Mouse (Mus musculus) left cerebral cortex, adult 8-10 months (tissue): ENCODE results near the gene Gm12800. TPM values are rescaled to one million over a fixed set of nuclear protein-coding genes. Genes with fewer than 3 reads are reported as not detected.
"Not testable (repeated sequence)": the region's sequence is repeated elsewhere in the genome, so short reads cannot be mapped to it uniquely, and the experiment has no call there.

Experiments
- DNase-seq, 2 experiments: peaks; one replicate each; pipeline ENCODE4 v3.0.0; 2022; ENCODE audit warnings: low spot score in 2 of 2
- total RNA-seq, 4 experiments: library from RNA; stranded (reverse); gene quantifications; 2 replicates each; pipeline ENCODE4 v1.2.4; 2022

The Gm12800 gene
- total RNA-seq: not detected

DNA sequence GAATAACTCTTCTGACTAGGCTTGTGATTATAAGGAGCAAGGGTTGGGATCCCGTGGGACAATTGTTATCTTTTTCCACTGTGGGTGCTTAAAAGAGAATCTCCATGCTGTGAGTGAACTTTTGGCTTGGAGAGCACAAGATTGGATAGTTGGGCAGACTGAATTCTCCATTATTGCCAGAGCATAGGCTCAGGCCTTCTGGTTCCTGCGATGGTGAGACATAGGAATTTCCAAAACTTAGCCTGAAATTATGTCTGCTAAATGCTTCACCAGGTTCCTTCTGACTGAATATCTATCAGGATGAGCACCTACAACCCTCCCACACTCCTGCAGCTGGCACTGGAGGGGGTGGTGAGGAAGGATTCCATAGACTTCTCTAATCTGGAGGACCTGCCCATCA lies at the start of gene Gm12800:
TSS of gene Gm12800 (plus strand) at position 301 of the 400 bp plus-strand sequence.
- not testable (repeated sequence) for DNase-seq

GRCm38 (mm10) chr4:101860873-101861272 lies 48.0 kb upstream of the Gm12800 start:
- peak in 1 of 2 experiments; percentile 36 for DNase-seq

DNA sequence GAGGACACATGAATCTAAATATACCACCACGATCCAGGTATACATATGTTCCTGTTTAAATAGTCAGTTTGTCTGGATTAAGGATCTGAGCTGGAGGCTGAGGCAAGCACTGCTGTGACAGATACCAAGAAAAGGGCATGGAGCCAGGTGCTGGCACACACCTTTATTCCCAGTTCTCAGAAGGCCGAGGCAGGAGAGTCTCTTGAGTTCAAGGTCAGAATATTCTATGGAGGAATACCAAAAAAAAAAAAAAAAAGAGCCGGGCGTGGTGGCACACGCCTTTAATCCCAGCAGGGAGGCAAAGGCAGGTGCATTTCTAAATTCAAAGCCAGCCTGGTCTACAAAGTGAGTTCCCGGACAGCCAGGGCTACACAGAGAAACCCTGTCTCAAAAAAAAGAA lies 46.6 kb upstream of the Gm12800 start:
- DNase-seq: no peak

- not testable (repeated sequence) for DNase-seq
Measured at GRCm38 (mm10) chr4:101872031-101872430, 36.9 kb upstream of the Gm12800 start.

GRCm38 (mm10) chr4:101875687-101876086 lies 33.2 kb upstream of the Gm12800 start:
- DNase-seq: not testable (repeated sequence)

- DNase-seq: no peak
Measured at GRCm38 (mm10) chr4:101883641-101884040, 25.3 kb upstream of the Gm12800 start.

DNA sequence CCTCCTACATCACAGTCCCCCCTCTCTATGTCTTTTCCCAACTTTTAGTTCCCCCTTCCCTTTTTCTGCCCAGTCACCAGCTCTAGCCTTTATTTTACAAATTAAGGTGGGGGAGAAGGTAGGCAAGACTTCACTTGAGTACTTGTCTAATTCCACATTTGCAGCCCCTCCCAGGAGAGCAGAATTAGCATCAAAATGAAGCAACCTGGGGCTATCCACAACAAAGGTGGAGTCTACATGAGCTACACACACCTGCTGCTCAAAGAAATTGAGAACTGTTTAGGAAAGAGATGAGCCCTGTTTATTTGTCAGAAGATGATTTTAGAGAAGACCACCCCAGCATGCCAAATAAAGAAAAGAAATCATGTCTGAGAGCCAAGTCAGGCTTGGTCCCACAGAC lies 19.5 kb upstream of the Gm12800 start:
- DNase-seq: no peak

DNA sequence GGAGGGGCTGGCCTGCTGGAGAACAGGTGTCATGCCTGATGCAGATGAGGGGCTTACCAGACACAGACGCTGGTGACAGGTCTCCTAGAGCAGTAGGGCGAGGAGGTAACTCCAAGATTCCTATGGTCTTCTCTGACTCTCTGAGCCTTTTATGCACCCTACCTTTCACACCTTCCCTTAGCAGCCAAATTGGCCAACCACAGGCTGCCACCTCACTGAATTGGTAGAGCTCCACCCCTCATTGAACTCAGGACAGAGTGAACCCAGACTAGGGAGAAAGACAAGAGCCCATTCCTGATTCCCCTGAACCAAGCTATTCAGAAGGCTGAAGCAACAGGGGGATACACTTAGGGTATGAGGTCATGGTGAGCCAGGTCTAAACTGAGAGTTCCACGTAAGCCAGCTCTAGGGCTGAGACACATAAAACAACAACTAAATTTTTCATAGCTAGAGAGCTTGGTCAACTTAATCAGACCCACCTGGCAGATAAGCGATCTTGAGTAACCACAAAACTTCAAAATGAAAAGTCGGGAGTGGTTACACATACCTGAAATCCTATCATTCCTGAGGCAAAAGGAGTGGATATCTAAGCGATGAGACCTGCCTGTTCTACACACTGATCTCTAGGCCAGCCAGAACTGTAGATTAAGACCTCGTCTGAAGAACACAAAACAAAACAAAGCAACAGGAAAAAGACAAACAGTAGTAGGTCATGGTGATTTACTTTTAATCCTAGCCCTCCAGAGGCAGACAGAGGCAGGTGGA lies 15.1 kb upstream of the Gm12800 start, which contains the start of gene C130073F10Rik:
TSS of gene C130073F10Rik (minus strand) at position 134 of the 765 bp plus-strand sequence.
- no peak for DNase-seq

DNA sequence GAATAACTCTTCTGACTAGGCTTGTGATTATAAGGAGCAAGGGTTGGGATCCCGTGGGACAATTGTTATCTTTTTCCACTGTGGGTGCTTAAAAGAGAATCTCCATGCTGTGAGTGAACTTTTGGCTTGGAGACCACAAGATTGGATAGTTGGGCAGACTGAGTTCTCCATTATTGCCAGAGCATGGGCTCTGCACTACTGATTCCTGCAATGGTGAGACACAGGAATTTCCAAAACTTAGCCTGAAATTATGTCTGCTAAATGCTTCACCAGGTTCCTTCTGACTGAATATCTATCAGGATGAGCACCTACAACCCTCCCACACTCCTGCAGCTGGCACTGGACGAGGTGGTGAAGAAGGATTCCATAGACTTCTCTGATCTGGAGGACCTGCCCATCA lies 31.2 kb downstream of the Gm12800 start, which contains the start of gene Gm12794:
TSS of gene Gm12794 (plus strand) at position 301 of the 400 bp plus-strand sequence.
- not testable (repeated sequence) for DNase-seq

Other genes with a start within 250 kb of the Gm12800 start
- 1 to 10 TPM; 3.3 to 5.6 (median 4.4) TPM for gene Lepr, start 191.7 kb upstream of the Gm12800 start, total RNA-seq
- gene B020004J07Rik, start 65.1 kb upstream of the Gm12800 start, total RNA-seq: not detected
- gene C130073F10Rik, start 15.3 kb upstream of the Gm12800 start, total RNA-seq: not detected
- not detected for gene Gm12794, start 31.3 kb downstream of the Gm12800 start, total RNA-seq
- gene Gm12790, start 71.9 kb downstream of the Gm12800 start, total RNA-seq: not detected
- not detected for gene Gm12789, start 77.5 kb downstream of the Gm12800 start, total RNA-seq
- 100 to 1,000 TPM; 130 to 148 (median 137) TPM for gene Pde4b, start 178.4 kb downstream of the Gm12800 start, total RNA-seq